Mouse (Mus musculus): ENCODE data around the gene Ispd. TPM values are rescaled to one million over a fixed set of nuclear protein-coding genes. Genes with fewer than 3 reads are reported as not detected.
"Not testable (repeated sequence)": the region's sequence is repeated elsewhere in the genome, so short reads cannot be mapped to it uniquely, and the experiment has no call there.

Gene Ispd
- polyA plus RNA-seq, 1 experiment: 2.5 TPM

GRCm38 (mm10) chr12:36373237-36373998 is 7.8 kb upstream of the Ispd start:
- DNase-seq: peak; percentile 5
- no peak overlapping the region for H3K4me3 ChIP-seq (ENCODE audit: insufficient read depth, low read depth, low read length)
- no peak overlapping the region for H3K27ac ChIP-seq (ENCODE audit: insufficient read depth, low read depth, low read length)
- no peaks in the 10 kb centered on the region for H3K36me3 ChIP-seq (ENCODE audit: control insufficient read depth, insufficient read depth, low read length)
- 49% methylated on average over 4 of the region's 4 CpGs for WGBS
- H3K27me3 ChIP-seq (replicated peaks; ENCODE audit: control insufficient read depth, insufficient read depth, low read length): no peaks in the 10 kb centered on the region
- TF ChIP-seq CTCF (conservative IDR thresholded peaks at IDR 0.05; ENCODE audit: insufficient read depth, insufficient read length, low read depth, low read length) (peak; percentile 69), POLR2A (IDR thresholded peaks at IDR 0.05; ENCODE audit: low read depth, low read length) (no peak)
- no peaks in the 10 kb centered on the region for H3K4me1 ChIP-seq (ENCODE audit: control insufficient read depth, insufficient read depth, low read length)

GRCm38 (mm10) chr12:36376391-36376790 is 4.9 kb upstream of the Ispd start:
- not testable (repeated sequence) for H3K4me3 ChIP-seq (ENCODE audit: insufficient read depth, low read depth, low read length); H3K27ac ChIP-seq (ENCODE audit: insufficient read depth, low read depth, low read length); H3K27me3 ChIP-seq (replicated peaks; ENCODE audit: control insufficient read depth, insufficient read depth, low read length); H3K4me1 ChIP-seq (ENCODE audit: control insufficient read depth, insufficient read depth, low read length); DNase-seq; H3K36me3 ChIP-seq (ENCODE audit: control insufficient read depth, insufficient read depth, low read length)
- 77% methylated on average over 3 of the region's 4 CpGs for WGBS

- H3K27me3 ChIP-seq (replicated peaks; ENCODE audit: control insufficient read depth, insufficient read depth, low read length): no peaks in the 10 kb centered on the region
- WGBS: 57% methylated on average over 3 of the region's 3 CpGs
Observed at GRCm38 (mm10) chr12:36380254-36380653, 996 bp upstream of the Ispd start.

GRCm38 (mm10) chr12:36380806-36381205 is 444 bp upstream of the Ispd start:
- H3K4me1 ChIP-seq (ENCODE audit: control insufficient read depth, insufficient read depth, low read length): peaks cover 7% of the 10 kb centered on the region; the same call in 1 of the 2 replicates

More at GRCm38 (mm10) chr12:36380254-36380653, 996 bp upstream of the Ispd start:
- Histone ChIP-seq H3K4me1 (ENCODE audit: control insufficient read depth, insufficient read depth, low read length) (peaks cover 7% of the 10 kb centered on the region; the same call in 1 of the 2 replicates), H3K27ac (ENCODE audit: insufficient read depth, low read depth, low read length) (no peak overlapping the region), H3K4me3 (ENCODE audit: insufficient read depth, low read depth, low read length) (no peak overlapping the region), H3K36me3 (ENCODE audit: control insufficient read depth, insufficient read depth, low read length) (no peaks in the 10 kb centered on the region)
- TF ChIP-seq CTCF (conservative IDR thresholded peaks at IDR 0.05; ENCODE audit: insufficient read depth, insufficient read length, low read depth, low read length) (no peak), POLR2A (IDR thresholded peaks at IDR 0.05; ENCODE audit: low read depth, low read length) (no peak)
- no peak for DNase-seq

GRCm38 (mm10) chr12:36385386-36385785 is 4.1 kb downstream of the Ispd start:
- TF ChIP-seq CTCF (conservative IDR thresholded peaks at IDR 0.05; ENCODE audit: insufficient read depth, insufficient read length, low read depth, low read length): no peak
- no peak for TF ChIP-seq POLR2A (IDR thresholded peaks at IDR 0.05; ENCODE audit: low read depth, low read length)
- no peak overlapping the region for H3K27ac ChIP-seq (ENCODE audit: insufficient read depth, low read depth, low read length)
- no peaks in the 10 kb centered on the region for H3K27me3 ChIP-seq (replicated peaks; ENCODE audit: control insufficient read depth, insufficient read depth, low read length)
- H3K4me1 ChIP-seq (ENCODE audit: control insufficient read depth, insufficient read depth, low read length): peaks cover 7% of the 10 kb centered on the region; the same call in 1 of the 2 replicates
- H3K36me3 ChIP-seq (ENCODE audit: control insufficient read depth, insufficient read depth, low read length): no peaks in the 10 kb centered on the region
- H3K4me3 ChIP-seq (ENCODE audit: insufficient read depth, low read depth, low read length): no peak overlapping the region
- 57% methylated on average over 6 of the region's 6 CpGs for WGBS
- no peak for DNase-seq

More at GRCm38 (mm10) chr12:36380806-36381205, 444 bp upstream of the Ispd start:
- TF ChIP-seq POLR2A (IDR thresholded peaks at IDR 0.05; ENCODE audit: low read depth, low read length) (no peak), CTCF (conservative IDR thresholded peaks at IDR 0.05; ENCODE audit: insufficient read depth, insufficient read length, low read depth, low read length) (no peak)
- Histone ChIP-seq H3K27me3 (replicated peaks; ENCODE audit: control insufficient read depth, insufficient read depth, low read length) (no peaks in the 10 kb centered on the region), H3K4me3 (ENCODE audit: insufficient read depth, low read depth, low read length) (no peak overlapping the region; the same call in 1 of the 2 replicates), H3K27ac (ENCODE audit: insufficient read depth, low read depth, low read length) (peak overlapping the region; percentile 66), H3K36me3 (ENCODE audit: control insufficient read depth, insufficient read depth, low read length) (no peaks in the 10 kb centered on the region)
- peak; percentile 12 for DNase-seq
- 44% methylated on average over 5 of the region's 5 CpGs for WGBS

- 94% methylated on average over 4 of the region's 4 CpGs for WGBS
- Histone ChIP-seq H3K4me3 (ENCODE audit: insufficient read depth, low read depth, low read length) (no peak overlapping the region), H3K27ac (ENCODE audit: insufficient read depth, low read depth, low read length) (no peak overlapping the region), H3K36me3 (ENCODE audit: control insufficient read depth, insufficient read depth, low read length) (no peaks in the 10 kb centered on the region; the same call in 1 of the 2 replicates), H3K27me3 (replicated peaks; ENCODE audit: control insufficient read depth, insufficient read depth, low read length) (no peaks in the 10 kb centered on the region), H3K4me1 (ENCODE audit: control insufficient read depth, insufficient read depth, low read length) (no peaks in the 10 kb centered on the region)
- TF ChIP-seq CTCF (conservative IDR thresholded peaks at IDR 0.05; ENCODE audit: insufficient read depth, insufficient read length, low read depth, low read length) (no peak), POLR2A (IDR thresholded peaks at IDR 0.05; ENCODE audit: low read depth, low read length) (no peak)
- no peak for DNase-seq
Observed at GRCm38 (mm10) chr12:36386991-36387390, 5.7 kb downstream of the Ispd start.

GRCm38 (mm10) chr12:36395115-36395514 is 13.9 kb downstream of the Ispd start:
- no peaks in the 10 kb centered on the region; the same call in 1 of the 2 replicates for H3K36me3 ChIP-seq (ENCODE audit: control insufficient read depth, insufficient read depth, low read length)
- H3K4me3 ChIP-seq (ENCODE audit: insufficient read depth, low read depth, low read length): no peak overlapping the region
- no peak for DNase-seq
- H3K4me1 ChIP-seq (ENCODE audit: control insufficient read depth, insufficient read depth, low read length): no peaks in the 10 kb centered on the region
- H3K27ac ChIP-seq (ENCODE audit: insufficient read depth, low read depth, low read length): no peak overlapping the region
- TF ChIP-seq POLR2A (IDR thresholded peaks at IDR 0.05; ENCODE audit: low read depth, low read length) (no peak), CTCF (conservative IDR thresholded peaks at IDR 0.05; ENCODE audit: insufficient read depth, insufficient read length, low read depth, low read length) (no peak)
- H3K27me3 ChIP-seq (replicated peaks; ENCODE audit: control insufficient read depth, insufficient read depth, low read length): no peaks in the 10 kb centered on the region
- WGBS: 86% methylated on average over 2 of the region's 2 CpGs
